Mouse (Mus musculus): ENCODE measurements around the gene Atg9a. TPM values are rescaled to one million over a fixed set of nuclear protein-coding genes. Genes with fewer than 3 reads are reported as not detected.
"Not testable (repeated sequence)": the region's sequence is repeated elsewhere in the genome, so short reads cannot be mapped to it uniquely, and the experiment has no call there.

Gene Atg9a
- 10 to 100 TPM; 85.5 to 88.1 TPM for total RNA-seq (2021)
- long read RNA-seq, experiment 1, full-length matches to known transcripts, result 27 of 52 reads
- long read RNA-seq, experiment 1, partial matches to known transcripts, result 20 of 52 reads
- long read RNA-seq, experiment 1, other reads (novel, unspliced or antisense), result 5 of 52 reads
- long read RNA-seq, experiment 2, full-length matches to known transcripts, result 75 of 137 reads
- long read RNA-seq, experiment 2, partial matches to known transcripts, result 44 of 137 reads
- long read RNA-seq, experiment 2, other reads (novel, unspliced or antisense), result 18 of 137 reads

- DNase-seq, result peak; percentile 98
Observed at GRCm38 (mm10) chr1:75191622-75192402, at the start of gene Atg9a, which contains the start of gene Ankzf1. Atg9a (minus strand) TSS chr1:75192196. Ankzf1 (plus strand) TSS chr1:75192151.

- DNase-seq, result no peak
Observed at GRCm38 (mm10) chr1:75239591-75239990, 47.6 kb upstream of the Atg9a start.

- DNase-seq, result peak; percentile 90
Observed at GRCm38 (mm10) chr1:75236117-75237050, 44.4 kb upstream of the Atg9a start, which contains the start of gene Dnajb2. Dnajb2 (plus strand) TSS chr1:75236406.

- DNase-seq, result peak; percentile 46
Observed at GRCm38 (mm10) chr1:75234606-75235005, 42.6 kb upstream of the Atg9a start.

GRCm38 (mm10) chr1:75232489-75232888 lies 40.5 kb upstream of the Atg9a start:
- not testable (repeated sequence) for DNase-seq

- no peak for DNase-seq
Observed at GRCm38 (mm10) chr1:75231664-75232152, 39.7 kb upstream of the Atg9a start, which contains the start of gene A630095N17Rik. A630095N17Rik (minus strand) TSS chr1:75232102.

GRCm38 (mm10) chr1:75231224-75231623 lies 39.2 kb upstream of the Atg9a start:
- DNase-seq, result no peak

GRCm38 (mm10) chr1:75230335-75230994 lies 38.5 kb upstream of the Atg9a start:
- DNase-seq, result no peak

- no peak for DNase-seq
Observed at GRCm38 (mm10) chr1:75229158-75229557, 37.2 kb upstream of the Atg9a start.

- DNase-seq, result no peak
Observed at GRCm38 (mm10) chr1:75227653-75228052, 35.7 kb upstream of the Atg9a start.

- DNase-seq, result no peak
Observed at GRCm38 (mm10) chr1:75226138-75226537, 34.1 kb upstream of the Atg9a start.

- DNase-seq, result no peak
Observed at GRCm38 (mm10) chr1:75225473-75225872, 33.5 kb upstream of the Atg9a start.

GRCm38 (mm10) chr1:75223532-75223931 lies 31.5 kb upstream of the Atg9a start:
- DNase-seq, result no peak

- no peak for DNase-seq
Observed at GRCm38 (mm10) chr1:75222926-75223325, 30.9 kb upstream of the Atg9a start.

- no peak for DNase-seq
Observed at GRCm38 (mm10) chr1:75221538-75221937, 29.5 kb upstream of the Atg9a start.

- no peak for DNase-seq
Observed at GRCm38 (mm10) chr1:75219531-75219930, 27.5 kb upstream of the Atg9a start, which contains the start of gene Tuba4a. Tuba4a (minus strand) TSS chr1:75219865.

- DNase-seq, result peak; percentile 88
Observed at GRCm38 (mm10) chr1:75219078-75219477, 27.1 kb upstream of the Atg9a start.

- peak; percentile 90 for DNase-seq
Observed at GRCm38 (mm10) chr1:75218227-75219001, 26.4 kb upstream of the Atg9a start.

GRCm38 (mm10) chr1:75217893-75218226 lies 25.9 kb upstream of the Atg9a start:
- DNase-seq, result no peak

GRCm38 (mm10) chr1:75216797-75217585 lies 25.0 kb upstream of the Atg9a start:
- peak; percentile 77 for DNase-seq
